Mouse (Mus musculus): ENCODE results near the gene Espn.
A peak's percentile ranks its signal among the peaks of the same experiment; 100 is the strongest.

Gene Espn

GRCm38 (mm10) chr4:152146033-152146827 lies 5.9 kb downstream of the Espn start:
- DNase-seq: peak in 1 of 2 experiments; percentile 69

GRCm38 (mm10) chr4:152145473-152145872 lies 6.7 kb downstream of the Espn start:
- DNase-seq: peak in 1 of 2 experiments; percentile 16

GRCm38 (mm10) chr4:152143632-152144031 lies 8.5 kb downstream of the Espn start:
- DNase-seq: no peak

- peak in 1 of 2 experiments; percentile 2 for DNase-seq
Measured at GRCm38 (mm10) chr4:152141521-152142135, 10.5 kb downstream of the Espn start.

- peak; percentile 76 to 81 for DNase-seq
Measured at GRCm38 (mm10) chr4:152140441-152140840, 11.7 kb downstream of the Espn start.

- DNase-seq: peak; percentile 93 to 96
Measured at GRCm38 (mm10) chr4:152138497-152139260, 13.5 kb downstream of the Espn start.

- DNase-seq: no peak
Measured at GRCm38 (mm10) chr4:152136876-152137250, 15.3 kb downstream of the Espn start.

- DNase-seq: peak in 1 of 2 experiments; percentile 55
Measured at GRCm38 (mm10) chr4:152136112-152136875, 15.9 kb downstream of the Espn start.

- peak in 1 of 2 experiments; percentile 12 for DNase-seq
Measured at GRCm38 (mm10) chr4:152135363-152135762, 16.8 kb downstream of the Espn start.

- peak; percentile 78 to 82 for DNase-seq
Measured at GRCm38 (mm10) chr4:152134507-152134906, 17.7 kb downstream of the Espn start.

- DNase-seq: no peak
Measured at GRCm38 (mm10) chr4:152133213-152133612, 19.0 kb downstream of the Espn start.

- DNase-seq: peak in 1 of 2 experiments; percentile 26
Measured at GRCm38 (mm10) chr4:152132772-152133169, 19.4 kb downstream of the Espn start.

GRCm38 (mm10) chr4:152131809-152132771 lies 20.1 kb downstream of the Espn start:
- DNase-seq: peak; percentile 51 to 75

GRCm38 (mm10) chr4:152130771-152131653 lies 21.2 kb downstream of the Espn start:
- peak; percentile 80 to 86 for DNase-seq

GRCm38 (mm10) chr4:152129395-152129930 lies 22.7 kb downstream of the Espn start:
- DNase-seq: peak in 1 of 2 experiments; percentile 23

- DNase-seq: peak; percentile 55 to 76
Measured at GRCm38 (mm10) chr4:152128784-152129183, 23.4 kb downstream of the Espn start.

GRCm38 (mm10) chr4:152127884-152128283 lies 24.3 kb downstream of the Espn start:
- DNase-seq: no peak

GRCm38 (mm10) chr4:152126026-152126920 lies 25.9 kb downstream of the Espn start:
- peak; percentile 59 to 72 for DNase-seq

All from kidney, postnatal 4 days (tissue).